Mouse (Mus musculus) lung, embryonic 16.5 days (tissue): ENCODE results near the gene Lrrc1. TPM values are rescaled to one million over a fixed set of nuclear protein-coding genes. Genes with fewer than 3 reads are reported as not detected.

Experiments
- ATAC-seq: fragments of 200-750 bp; cut with Nextera tagmentation; 2 replicates; pipeline ENCODE4 v1.8.0; 2017; ENCODE audit warnings: low read depth, mild to moderate bottlenecking, moderate library complexity
- H3K27ac ChIP-seq: fragments of 300-500 bp; sonication (generic); 2 replicates; pipeline ENCODE4 v1.5.1; 2014; ENCODE audit warnings: mild to moderate bottlenecking, control low read depth, low read length
- H3K27me3 ChIP-seq: fragments of 300-500 bp; sonication (generic); 2 replicates; pipeline ENCODE4 v1.6.1; 2014; ENCODE audit warnings: low read depth, low read length, mixed read lengths; ENCODE audit not compliant: control insufficient read depth, insufficient read depth
- H3K36me3 ChIP-seq: fragments of 300-500 bp; sonication (generic); 2 replicates; pipeline ENCODE4 v1.6.1; 2014; ENCODE audit warnings: low read length; ENCODE audit not compliant: control insufficient read depth, insufficient read depth
- H3K4me1 ChIP-seq: fragments of 300-500 bp; sonication (generic); replicated peaks from 2 replicates; pipeline ENCODE4 v1.6.1; 2014; ENCODE audit warnings: low read length, mixed read lengths; ENCODE audit not compliant: control insufficient read depth, insufficient read depth
- H3K4me2 ChIP-seq: fragments of 300-500 bp; sonication (generic); 2 replicates; pipeline ENCODE4 v1.6.1; 2014; ENCODE audit warnings: low read depth, low read length, control low read depth
- H3K4me3 ChIP-seq: fragments of 300-500 bp; sonication (generic); 2 replicates; pipeline ENCODE4 v1.5.1; 2014; ENCODE audit warnings: mild to moderate bottlenecking, low read length, control low read depth
- H3K9ac ChIP-seq: fragments of 300-500 bp; sonication (generic); 2 replicates; pipeline ENCODE4 v1.6.1; 2014; ENCODE audit warnings: low read length, control low read depth
- H3K9me3 ChIP-seq: fragments of 300-500 bp; sonication (generic); 2 replicates; pipeline ENCODE4 v1.6.1; 2016; ENCODE audit warnings: low read length; ENCODE audit not compliant: control insufficient read depth
- WGBS: fragments of 180-500 bp; shearing (Covaris S2); extraction: QIAGEN DNeasy Blood & Tissue Kit; methylation state at CpG from one replicate; pipeline ENCODE4 v1.1.7; 2014; 5-methylcytosine and 5-hydroxymethylcytosine counted together
- polyA plus RNA-seq: library from polyadenylated mRNA; unstranded; fragments of >200 nt; fragmentation: Nextera tagmentation; extraction: Ambion mirVana; gene quantifications from 2 replicates; pipeline ENCODE4 v1.2.1, GENCODE M21; 2015

Lrrc1 gene
- polyA plus RNA-seq, 1 experiment from 2014 or later, result 10.3 TPM

DNA sequence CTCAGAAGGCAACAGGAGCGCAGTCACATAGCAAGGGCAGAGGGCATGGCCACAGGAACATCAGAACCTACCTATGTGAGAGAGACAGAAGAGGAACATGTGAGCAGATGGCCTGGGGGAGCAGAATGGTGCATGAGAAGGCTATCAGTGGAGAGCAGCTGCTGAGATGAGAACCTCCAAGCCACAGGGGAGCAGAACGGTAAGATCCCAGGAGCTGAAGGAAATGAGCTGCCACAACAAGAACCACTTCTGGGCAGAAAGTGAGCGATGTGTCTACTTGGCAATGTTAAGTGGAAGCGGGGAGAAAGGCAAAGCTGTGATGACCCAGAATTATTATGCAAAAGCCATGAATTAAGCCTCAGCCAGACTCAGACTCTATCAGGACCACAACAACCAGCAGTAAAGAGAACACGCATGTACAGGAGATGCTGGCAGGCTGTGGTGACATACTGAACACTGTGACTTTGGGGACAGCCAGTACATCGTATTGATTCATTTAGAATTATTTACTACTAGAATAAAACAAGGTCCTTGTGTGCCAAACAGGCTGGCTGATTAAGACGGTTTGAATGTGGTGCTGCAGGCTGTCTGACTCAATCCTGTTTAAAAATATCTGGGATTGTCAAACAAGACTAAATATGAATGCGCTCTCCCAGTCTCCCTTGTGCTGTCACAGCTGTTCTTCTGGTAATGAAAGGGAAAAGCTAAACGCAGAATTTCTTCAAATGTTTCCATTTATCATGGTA, 63.9 kb downstream of the Lrrc1 start:
- H3K4me1 ChIP-seq, result peaks cover 6% of the 10 kb centered on the region
- ATAC-seq, result peak; percentile 44
- H3K9ac ChIP-seq, result no peak overlapping the region
- no peak overlapping the region for H3K27ac ChIP-seq
- no peak overlapping the region for H3K4me3 ChIP-seq
- no peaks in the 10 kb centered on the region for H3K27me3 ChIP-seq
- H3K36me3 ChIP-seq, result no peaks in the 10 kb centered on the region
- 53% methylated on average over 9 of the region's 9 CpGs for WGBS
- no peak overlapping the region for H3K4me2 ChIP-seq
- H3K9me3 ChIP-seq, result no peaks in the 10 kb centered on the region

DNA sequence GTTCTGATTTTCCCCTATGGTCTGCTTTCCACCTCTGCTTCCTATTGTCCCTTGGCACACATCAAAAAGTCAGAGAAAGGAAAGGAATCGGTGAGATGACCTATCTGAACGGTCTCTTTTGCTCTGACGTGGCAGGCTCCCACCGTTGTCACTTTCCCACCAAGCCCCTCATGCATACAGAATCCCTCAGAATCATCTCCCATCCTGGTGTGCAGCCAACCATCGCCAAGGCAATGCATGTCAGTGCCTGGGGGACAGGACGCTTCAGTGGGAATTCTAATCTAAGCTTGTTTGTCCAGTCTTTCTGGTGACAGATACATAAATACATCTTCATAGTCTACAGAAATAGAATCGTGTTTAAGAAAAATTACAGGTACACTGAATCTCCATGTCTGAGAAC, 64.7 kb downstream of the Lrrc1 start:
- no peak overlapping the region for H3K4me2 ChIP-seq
- H3K27me3 ChIP-seq, result no peaks in the 10 kb centered on the region
- no peak overlapping the region for H3K4me3 ChIP-seq
- H3K9ac ChIP-seq, result no peak overlapping the region
- H3K4me1 ChIP-seq, result peaks cover 6% of the 10 kb centered on the region
- H3K27ac ChIP-seq, result no peak overlapping the region
- no peak for ATAC-seq
- WGBS, result 83% methylated on average over 7 of the region's 7 CpGs
- H3K36me3 ChIP-seq, result no peaks in the 10 kb centered on the region
- no peaks in the 10 kb centered on the region for H3K9me3 ChIP-seq

DNA sequence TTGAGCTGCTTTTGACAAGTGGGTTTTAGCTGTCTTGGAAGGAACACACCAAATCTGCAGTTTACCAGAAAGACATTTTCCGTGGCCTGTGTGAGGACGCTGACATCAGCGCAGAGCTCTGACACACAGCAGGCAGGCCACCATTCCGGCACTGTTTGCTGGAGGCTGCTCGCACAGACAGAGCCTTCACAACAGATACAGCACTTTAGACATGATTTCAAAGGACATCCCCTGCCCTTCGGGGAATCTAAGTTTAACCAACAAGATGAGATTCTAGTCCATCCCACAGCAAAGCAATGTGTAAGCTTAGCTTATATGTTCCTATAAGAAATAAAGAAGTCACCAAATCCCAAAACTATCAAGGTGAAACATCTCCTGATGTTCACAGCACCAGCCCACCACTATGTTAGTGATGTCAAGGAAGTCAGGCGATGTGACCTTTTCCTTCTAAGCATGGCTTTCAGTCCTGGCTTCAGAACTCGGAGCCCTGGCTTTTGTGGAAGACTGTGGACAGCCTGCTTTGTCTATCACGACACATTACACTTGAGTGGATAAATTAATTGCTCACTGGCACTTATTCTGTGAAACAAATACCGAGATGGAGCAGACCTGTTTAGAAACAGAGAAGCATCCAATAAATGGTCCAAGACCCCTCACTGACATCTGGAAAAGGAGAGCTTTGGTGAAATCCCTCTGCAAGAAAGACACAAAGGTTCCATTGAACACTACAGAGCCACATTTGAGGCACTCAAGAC, 66.3 kb downstream of the Lrrc1 start:
- H3K36me3 ChIP-seq, result no peaks in the 10 kb centered on the region
- no peak overlapping the region for H3K9ac ChIP-seq
- H3K27ac ChIP-seq, result no peak overlapping the region
- H3K4me2 ChIP-seq, result no peak overlapping the region
- no peaks in the 10 kb centered on the region for H3K27me3 ChIP-seq
- WGBS, result 81% methylated on average over 10 of the region's 10 CpGs
- ATAC-seq, result no peak
- H3K4me1 ChIP-seq, result peaks cover 6% of the 10 kb centered on the region
- no peaks in the 10 kb centered on the region for H3K9me3 ChIP-seq
- H3K4me3 ChIP-seq, result no peak overlapping the region

DNA sequence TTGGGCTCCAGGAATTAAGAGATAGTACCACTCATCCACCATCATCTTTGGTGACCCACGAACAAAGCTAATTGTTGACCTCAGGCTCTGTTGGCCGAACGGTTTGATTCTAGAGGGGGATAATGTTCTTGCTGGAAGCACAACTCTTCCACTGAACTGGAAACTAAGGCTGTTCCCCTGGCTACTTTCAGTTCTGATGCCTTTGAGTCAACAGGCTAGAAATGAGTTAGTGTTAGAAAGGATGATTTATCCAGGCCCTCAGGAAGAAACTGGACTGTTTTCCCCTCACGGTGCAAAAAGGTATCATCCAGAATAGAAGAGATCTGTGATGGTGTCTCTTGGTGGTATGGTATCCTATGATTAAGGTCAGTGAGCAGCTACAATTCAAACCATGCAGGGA, 70.1 kb downstream of the Lrrc1 start:
- WGBS, result 91% methylated on average over 4 of the region's 4 CpGs
- Histone ChIP-seq H3K4me2 (no peak overlapping the region), H3K9ac (no peak overlapping the region), H3K4me3 (no peak overlapping the region), H3K36me3 (no peaks in the 10 kb centered on the region), H3K27me3 (peaks cover 2% of the 10 kb centered on the region; the same call in 1 of the 2 replicates), H3K4me1 (peaks cover 8% of the 10 kb centered on the region; the same call in 1 of the 2 replicates), H3K27ac (no peak overlapping the region), H3K9me3 (no peaks in the 10 kb centered on the region)
- no peak for ATAC-seq

DNA sequence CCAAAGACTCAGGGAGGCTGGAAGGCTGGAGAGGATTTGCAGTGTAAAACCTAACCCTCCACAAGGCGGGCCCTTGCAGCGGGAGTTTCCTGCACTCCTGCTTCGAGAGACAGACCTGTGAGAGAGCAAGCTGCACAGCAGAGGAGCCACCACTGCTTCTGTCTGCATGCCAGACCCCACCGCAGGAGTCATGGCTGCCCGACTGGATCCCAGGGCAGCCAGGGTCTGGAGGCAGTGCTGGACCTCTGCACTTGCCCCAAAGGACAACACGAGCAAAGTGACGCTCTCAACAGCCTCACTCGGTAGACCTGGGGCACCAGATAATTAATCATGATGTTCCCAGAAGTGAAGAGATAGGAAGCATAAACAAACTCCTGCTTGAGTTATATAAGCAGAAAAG, 72.1 kb downstream of the Lrrc1 start:
- Histone ChIP-seq H3K4me1 (peaks cover 8% of the 10 kb centered on the region; the same call in 1 of the 2 replicates), H3K36me3 (no peaks in the 10 kb centered on the region; the same call in 1 of the 2 replicates), H3K27ac (no peak overlapping the region), H3K9ac (no peak overlapping the region), H3K9me3 (no peaks in the 10 kb centered on the region), H3K4me2 (no peak overlapping the region), H3K27me3 (peaks cover 2% of the 10 kb centered on the region; the same call in 1 of the 2 replicates), H3K4me3 (no peak overlapping the region)
- no peak for ATAC-seq
- 39% methylated on average over 8 of the region's 8 CpGs for WGBS

DNA sequence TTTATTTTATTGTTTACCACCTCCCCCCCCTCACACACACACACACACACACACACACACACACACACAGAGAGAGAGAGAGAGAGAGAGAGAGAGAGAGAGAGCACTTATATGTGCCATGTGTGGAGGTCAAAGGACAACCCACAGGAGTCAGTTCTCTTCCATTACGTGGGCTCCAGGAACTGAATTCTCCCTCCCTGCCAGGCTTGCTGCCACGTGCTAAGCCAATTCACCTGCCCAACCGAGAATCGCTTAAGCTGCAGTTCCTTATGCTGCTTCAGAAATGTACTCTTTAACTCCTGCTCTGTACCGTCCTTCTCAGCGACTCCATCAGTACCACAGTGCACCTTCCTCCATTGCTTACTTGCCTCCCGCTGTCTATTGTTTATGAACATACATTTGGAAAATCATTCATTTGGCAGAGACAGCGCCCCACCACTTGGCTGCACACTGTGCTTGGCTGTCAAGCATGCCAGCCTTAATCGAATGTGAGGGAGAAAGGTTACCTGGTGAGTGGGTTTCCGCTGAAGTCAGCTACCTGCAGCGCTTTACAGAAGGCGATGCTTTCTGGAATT, 72.9 kb downstream of the Lrrc1 start:
- peaks cover 8% of the 10 kb centered on the region; the same call in 1 of the 2 replicates for H3K4me1 ChIP-seq
- H3K36me3 ChIP-seq, result no peaks in the 10 kb centered on the region; the same call in 1 of the 2 replicates
- H3K4me2 ChIP-seq, result no peak overlapping the region
- no peak overlapping the region for H3K4me3 ChIP-seq
- H3K9me3 ChIP-seq, result no peaks in the 10 kb centered on the region
- ATAC-seq, result no peak
- H3K27me3 ChIP-seq, result peaks cover 2% of the 10 kb centered on the region; the same call in 1 of the 2 replicates
- H3K9ac ChIP-seq, result no peak overlapping the region
- 90% methylated on average over 12 of the region's 12 CpGs for WGBS
- no peak overlapping the region for H3K27ac ChIP-seq

DNA sequence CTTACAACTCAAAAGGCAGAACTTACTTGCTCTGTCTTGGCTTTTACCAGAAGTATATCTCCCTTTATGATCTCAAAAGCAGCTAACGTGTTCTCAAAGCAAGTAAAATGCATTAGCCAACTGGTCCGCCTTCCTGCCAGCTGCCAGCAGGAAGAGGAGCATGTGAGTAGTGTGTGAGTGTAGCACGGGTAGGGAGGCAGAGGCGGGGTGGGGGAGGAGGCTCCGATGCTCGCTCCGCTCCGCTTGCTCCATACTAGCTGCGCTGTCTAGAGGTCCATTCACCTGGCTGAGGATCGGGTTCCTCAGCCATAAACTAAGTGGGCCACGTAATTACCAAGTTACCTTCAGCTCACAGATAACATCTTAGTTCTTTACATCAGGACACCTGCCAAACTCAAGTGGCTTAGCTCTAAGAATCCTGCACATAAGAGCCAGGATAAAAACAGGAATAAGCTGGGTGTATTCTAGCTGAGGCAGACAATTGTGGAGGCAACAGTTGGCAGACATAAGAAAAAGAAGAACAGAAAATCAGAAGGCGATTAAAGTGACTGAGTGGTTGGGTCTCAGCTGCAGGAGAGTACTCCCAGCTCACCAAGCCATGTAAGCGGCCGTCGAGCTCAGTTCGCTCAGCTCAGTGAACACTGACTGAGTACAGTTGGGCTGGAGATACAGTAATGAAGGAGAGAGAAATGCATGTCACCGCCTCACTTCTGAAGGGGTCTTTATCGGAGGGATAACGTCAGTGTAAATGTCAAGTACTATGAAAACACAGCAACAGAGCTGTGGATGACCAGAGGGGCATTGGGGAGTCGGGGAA, 74.7 kb downstream of the Lrrc1 start:
- H3K36me3 ChIP-seq, result no peaks in the 10 kb centered on the region; the same call in 1 of the 2 replicates
- H3K4me2 ChIP-seq, result no peak overlapping the region
- WGBS, result 60% methylated on average over 20 of the region's 20 CpGs
- no peak overlapping the region for H3K9ac ChIP-seq
- H3K27me3 ChIP-seq, result peaks cover 2% of the 10 kb centered on the region; the same call in 1 of the 2 replicates
- H3K4me3 ChIP-seq, result no peak overlapping the region
- H3K4me1 ChIP-seq, result peaks cover 8% of the 10 kb centered on the region; the same call in 1 of the 2 replicates
- H3K9me3 ChIP-seq, result no peaks in the 10 kb centered on the region
- no peak overlapping the region for H3K27ac ChIP-seq
- no peak for ATAC-seq

DNA sequence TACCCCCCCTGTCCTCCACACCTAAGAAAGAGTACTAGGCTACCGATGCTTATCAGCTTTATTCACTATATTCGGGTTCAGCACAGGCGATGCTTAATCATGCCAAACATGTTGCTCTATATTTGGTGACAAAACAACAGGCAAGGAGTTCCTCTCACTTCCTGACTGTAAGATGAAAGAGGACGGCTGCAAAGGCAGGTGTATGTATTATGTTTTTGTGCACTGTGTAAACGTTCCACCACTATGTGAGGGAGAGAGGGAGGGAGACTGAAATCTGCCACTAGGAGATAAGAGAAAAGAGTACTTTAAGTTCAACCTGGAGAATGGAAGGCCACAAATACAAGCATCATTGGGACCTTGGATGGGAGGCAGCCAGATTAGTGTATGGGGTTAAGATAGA, 77.7 kb downstream of the Lrrc1 start:
- no peak for ATAC-seq
- Histone ChIP-seq H3K4me3 (no peak overlapping the region), H3K9me3 (no peaks in the 10 kb centered on the region), H3K36me3 (no peaks in the 10 kb centered on the region; the same call in 1 of the 2 replicates), H3K27ac (no peak overlapping the region), H3K4me1 (peaks cover 8% of the 10 kb centered on the region), H3K4me2 (no peak overlapping the region), H3K9ac (no peak overlapping the region), H3K27me3 (peaks cover 2% of the 10 kb centered on the region; the same call in 1 of the 2 replicates)
- WGBS, result 56% methylated on average over 5 of the region's 5 CpGs
